Mouse (Mus musculus) frontal cortex, postnatal 25 days (tissue): ENCODE data around the gene Ccl27b.
"Not testable (repeated sequence)": the region's sequence is repeated elsewhere in the genome, so short reads cannot be mapped to it uniquely, and the experiment has no call there.

Experiments used
- DNase-seq, 2 experiments: peaks; one replicate each; pipeline ENCODE4 v3.0.0; 2022; ENCODE audit warnings: low spot score in 2 of 2

Ccl27b gene

GRCm38 (mm10) chr4:42654951-42655350 lies at the start of gene Ccl27b:
TSS of gene Ccl27b (plus strand) at chr4:42655251.
- not testable (repeated sequence) for DNase-seq

- DNase-seq = not testable (repeated sequence)
Measured at GRCm38 (mm10) chr4:42611895-42612294, 43.2 kb upstream of the Ccl27b start, which contains the start of gene Gm10591. TSS of gene Gm10591 (plus strand) at chr4:42612195.

GRCm38 (mm10) chr4:42629419-42629818 lies 25.6 kb upstream of the Ccl27b start, which contains the start of gene Gm2564:
TSS of gene Gm2564 (plus strand) at chr4:42629719.
- DNase-seq = not testable (repeated sequence)

GRCm38 (mm10) chr4:42661793-42662192 lies 6.7 kb downstream of the Ccl27b start, which contains the start of gene Il11ra2:
TSS of gene Il11ra2 (minus strand) at chr4:42661893.
- DNase-seq = not testable (repeated sequence)

GRCm38 (mm10) chr4:42675415-42675814 lies 20.4 kb downstream of the Ccl27b start:
- DNase-seq = not testable (repeated sequence)

GRCm38 (mm10) chr4:42679365-42679764 lies 24.3 kb downstream of the Ccl27b start:
- not testable (repeated sequence) for DNase-seq

- not testable (repeated sequence) for DNase-seq
Measured at GRCm38 (mm10) chr4:42680374-42681356, 25.6 kb downstream of the Ccl27b start.

- not testable (repeated sequence) for DNase-seq
Measured at GRCm38 (mm10) chr4:42681473-42682182, 26.6 kb downstream of the Ccl27b start.

GRCm38 (mm10) chr4:42682183-42682524 lies 27.1 kb downstream of the Ccl27b start:
- not testable (repeated sequence) for DNase-seq
